Mouse (Mus musculus): ENCODE data around the gene Tmem176a. TPM values are rescaled to one million over a fixed set of nuclear protein-coding genes. Genes with fewer than 3 reads are reported as not detected.

Tmem176a gene
- polyA plus RNA-seq (2012; ENCODE audit: low replicate concordance), result 25.8 and 154 TPM in 2 replicates

DNA sequence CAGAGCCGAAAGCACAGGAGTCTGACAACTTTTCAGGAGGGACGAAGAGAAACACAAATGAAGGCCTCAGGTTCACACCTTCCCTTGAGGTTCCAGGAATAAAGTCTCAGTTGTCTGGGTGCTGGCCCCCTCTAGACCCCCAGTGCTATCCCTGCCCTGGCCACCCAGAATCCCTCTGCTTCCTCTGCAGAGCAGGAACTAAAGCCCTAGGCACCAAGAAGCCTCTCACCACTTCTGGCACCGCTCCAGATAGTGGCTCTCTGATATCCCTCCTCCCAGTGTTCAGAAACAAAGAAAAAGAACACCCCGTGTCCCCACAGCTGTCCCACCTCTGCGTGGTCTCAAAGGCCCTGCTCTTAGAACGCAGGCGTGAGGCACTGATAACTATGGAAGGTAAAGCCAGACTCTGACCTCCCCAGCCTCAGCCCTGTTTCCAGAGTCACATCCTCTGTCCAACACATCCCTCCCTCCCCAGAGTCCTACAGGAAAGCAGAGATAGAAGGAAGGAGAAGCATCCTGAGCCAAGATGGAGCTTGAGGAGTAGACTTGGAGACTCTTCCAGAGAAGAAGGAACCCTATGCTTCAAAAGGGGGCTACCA is at the start of gene Tmem176a:
Tmem176a (plus strand) TSS at position 549 of the 599 bp plus-strand sequence.

DNA sequence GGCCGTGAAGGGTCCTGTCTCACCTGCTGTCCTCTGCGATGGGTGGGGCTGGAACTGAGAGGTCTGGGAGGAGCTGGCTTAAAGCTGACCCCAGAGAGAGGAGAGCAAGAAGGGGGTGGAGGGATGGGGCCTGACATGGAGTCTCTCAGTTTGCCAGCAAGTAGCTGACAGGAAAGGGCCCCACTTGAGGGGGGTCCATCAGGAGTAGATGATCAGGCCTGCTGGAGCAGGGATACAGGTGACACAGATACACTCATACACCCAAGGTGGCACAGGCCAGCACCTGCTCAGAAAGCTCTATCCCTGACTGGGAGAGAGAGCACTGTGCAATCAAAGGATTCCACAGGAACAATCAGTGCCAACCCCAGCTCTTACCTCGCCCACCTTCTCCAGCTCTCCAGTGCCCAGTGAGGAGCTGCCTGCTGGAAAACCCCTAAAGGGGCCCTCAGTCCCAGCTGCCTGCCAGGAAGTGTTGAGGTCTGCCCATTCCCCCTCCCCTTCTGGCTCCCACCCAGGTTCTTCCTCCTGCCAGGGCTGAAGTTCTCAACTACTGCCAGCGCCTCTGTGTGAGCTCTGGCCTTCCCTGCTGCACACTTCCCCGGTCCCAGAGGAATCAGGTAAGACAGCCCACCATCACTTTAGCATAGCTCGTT is 380 bp downstream of the Tmem176a start, which contains the start of gene Tmem176b:
Tmem176b (minus strand) TSS at position 524 of the 653 bp plus-strand sequence.

DNA sequence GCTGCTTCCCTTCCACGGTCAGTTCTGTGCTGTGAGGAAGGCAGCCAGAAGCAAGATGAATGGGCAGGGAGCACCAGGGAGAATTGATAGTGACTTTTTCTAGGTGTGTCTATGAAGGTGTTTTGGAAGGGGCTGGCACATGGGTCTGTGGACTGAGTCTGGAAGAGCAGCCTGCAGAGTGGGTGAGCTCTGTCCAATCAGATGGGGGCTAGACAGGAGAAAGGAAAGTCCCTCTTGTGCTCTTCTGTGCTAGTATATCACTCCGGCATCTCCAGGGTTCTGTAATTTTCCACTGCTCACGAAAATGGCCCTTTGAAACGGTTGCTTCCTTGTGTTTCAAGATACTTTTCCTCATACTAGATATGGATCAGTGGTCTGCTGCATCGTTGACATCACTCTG is 31.9 kb downstream of the Tmem176a start, which contains the start of gene Aoc1:
Aoc1 (plus strand) TSS at position 301 of the 400 bp plus-strand sequence.

Other genes starting within 250 kb of the Tmem176a start
- 21.7 and 39.5 TPM in 2 replicates for gene Repin1, start 247.0 kb upstream of the Tmem176a start, polyA plus RNA-seq (2012; ENCODE audit: low replicate concordance)
- gene Gm44965, start 247.0 kb upstream of the Tmem176a start, polyA plus RNA-seq (2012; ENCODE audit: low replicate concordance), result not detected in 2 replicates
- gene Zfp775, start 238.9 kb upstream of the Tmem176a start, polyA plus RNA-seq (2012; ENCODE audit: low replicate concordance), result 2.9 and 3.6 TPM in 2 replicates
- gene AI854703, start 214.2 kb upstream of the Tmem176a start, polyA plus RNA-seq (2012; ENCODE audit: low replicate concordance), result 0.58 and 1.2 TPM in 2 replicates
- 40.6 and 47.5 TPM in 2 replicates for gene Gimap8, start 193.7 kb upstream of the Tmem176a start, polyA plus RNA-seq (2012; ENCODE audit: low replicate concordance)
- gene Gimap9, start 164.8 kb upstream of the Tmem176a start, polyA plus RNA-seq (2012; ENCODE audit: low replicate concordance), result 2.5 and 8.7 TPM in 2 replicates
- 16.1 and 52.6 TPM in 2 replicates for gene Gimap4, start 156.4 kb upstream of the Tmem176a start, polyA plus RNA-seq (2012; ENCODE audit: low replicate concordance)
- gene Gimap6, start 132.7 kb upstream of the Tmem176a start, polyA plus RNA-seq (2012; ENCODE audit: low replicate concordance), result 50.6 and 78.7 TPM in 2 replicates
- gene Gm28053, start 122.3 kb upstream of the Tmem176a start, polyA plus RNA-seq (2012; ENCODE audit: low replicate concordance), result 0.58 and 1.8 TPM in 2 replicates
- gene Gimap7, start 122.3 kb upstream of the Tmem176a start, polyA plus RNA-seq (2012; ENCODE audit: low replicate concordance), result 8.8 and 14.1 TPM in 2 replicates
- 154 and 203 TPM in 2 replicates for gene Gimap1, start 101.9 kb upstream of the Tmem176a start, polyA plus RNA-seq (2012; ENCODE audit: low replicate concordance)
- gene Gimap5, start 94.7 kb upstream of the Tmem176a start, polyA plus RNA-seq (2012; ENCODE audit: low replicate concordance), result 71.0 and 148 TPM in 2 replicates
- gene Gimap3, start 70.1 kb upstream of the Tmem176a start, polyA plus RNA-seq (2012; ENCODE audit: low replicate concordance), result 218 and 606 TPM in 2 replicates
- 18.0 and 42.7 TPM in 2 replicates for gene Tmem176b, start 577 bp downstream of the Tmem176a start, polyA plus RNA-seq (2012; ENCODE audit: low replicate concordance)
- not detected in 2 replicates for gene Aoc1, start 32.0 kb downstream of the Tmem176a start, polyA plus RNA-seq (2012; ENCODE audit: low replicate concordance)
- gene 1600015I10Rik, start 89.0 kb downstream of the Tmem176a start, polyA plus RNA-seq (2012; ENCODE audit: low replicate concordance), result not detected in 2 replicates
- not detected in 2 replicates for gene Doxl2, start 134.0 kb downstream of the Tmem176a start, polyA plus RNA-seq (2012; ENCODE audit: low replicate concordance)
- gene Svs1, start 145.9 kb downstream of the Tmem176a start, polyA plus RNA-seq (2012; ENCODE audit: low replicate concordance), result not detected in 2 replicates
- gene Gpnmb, start 195.6 kb downstream of the Tmem176a start, polyA plus RNA-seq (2012; ENCODE audit: low replicate concordance), result not detected in 2 replicates
- 23.5 and 51.1 TPM in 2 replicates for gene Malsu1, start 232.9 kb downstream of the Tmem176a start, polyA plus RNA-seq (2012; ENCODE audit: low replicate concordance)

All from hematopoietic multipotent progenitor cell, adult 10-12 weeks (in vitro differentiated cells).